Mouse (Mus musculus): ENCODE data around the gene Cat. TPM values are rescaled to one million over a fixed set of nuclear protein-coding genes. Genes with fewer than 3 reads are reported as not detected.

Gene Cat
- polyA plus RNA-seq, 1 experiment from 2014 or later, result 73.5 TPM

- WGBS, result 26% methylated on average over 8 of the region's 8 CpGs
- H3K27ac ChIP-seq, result 0 out of 2 replicates have a peak overlapping the region, but pooled peaks have one; percentile 29
Observed at GRCm38 (mm10) chr2:103432695-103433275, 52.2 kb downstream of the Cat start.

DNA sequence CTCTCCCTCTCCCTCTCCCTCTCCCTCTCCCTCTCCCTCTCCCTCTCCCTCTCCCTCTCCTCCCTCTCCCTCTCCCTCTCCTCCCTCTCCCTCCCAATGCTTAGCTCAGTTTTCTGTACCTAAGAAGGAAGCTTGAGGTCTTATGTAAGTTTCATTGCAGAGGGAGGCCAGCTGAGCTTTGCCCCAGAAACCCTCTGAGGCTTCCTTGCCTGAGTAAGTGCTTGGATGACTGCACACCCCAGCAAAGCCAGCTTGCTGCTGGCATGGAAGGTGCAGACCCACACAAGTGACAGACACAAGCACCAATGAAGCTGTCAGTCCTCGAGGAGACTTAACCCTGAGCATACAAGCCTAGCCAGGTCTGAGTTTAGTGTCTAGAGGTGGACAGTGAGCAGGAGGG is 54.2 kb downstream of the Cat start:
- WGBS, result 27% methylated on average over 1 of the region's 1 CpGs
- H3K4me1 ChIP-seq (replicated peaks), result peaks cover 7% of the 10 kb centered on the region
- no peaks in the 10 kb centered on the region for H3K9me3 ChIP-seq (replicated peaks)
- no peak overlapping the region for H3K4me2 ChIP-seq
- no peak for ATAC-seq (replicated peaks; ENCODE audit: insufficient number of reproducible peaks, insufficient read depth, low FRiP score, low read depth)
- no peak overlapping the region for H3K27ac ChIP-seq
- no peaks in the 10 kb centered on the region; the same call in 1 of the 2 replicates for H3K27me3 ChIP-seq
- H3K36me3 ChIP-seq, result no peaks in the 10 kb centered on the region
- no peak overlapping the region for H3K4me3 ChIP-seq
- H3K9ac ChIP-seq, result no peak overlapping the region

More at GRCm38 (mm10) chr2:103432695-103433275, 52.2 kb downstream of the Cat start:
- Histone ChIP-seq H3K9me3 (replicated peaks) (no peaks in the 10 kb centered on the region), H3K4me2 (no peak overlapping the region), H3K9ac (no peak overlapping the region), H3K4me3 (no peak overlapping the region), H3K36me3 (no peaks in the 10 kb centered on the region), H3K4me1 (replicated peaks) (peaks cover 14% of the 10 kb centered on the region), H3K27me3 (no peaks in the 10 kb centered on the region; the same call in 1 of the 2 replicates)
- no peak; the same call in 1 of the 2 replicates for ATAC-seq (replicated peaks; ENCODE audit: insufficient number of reproducible peaks, insufficient read depth, low FRiP score, low read depth)

- no peaks in the 10 kb centered on the region for H3K36me3 ChIP-seq
- no peak overlapping the region for H3K4me2 ChIP-seq
- 82% methylated on average over 3 of the region's 3 CpGs for WGBS
- no peak overlapping the region for H3K27ac ChIP-seq
- peaks cover 13% of the 10 kb centered on the region for H3K4me1 ChIP-seq (replicated peaks)
- H3K9me3 ChIP-seq (replicated peaks), result no peaks in the 10 kb centered on the region
- no peak for ATAC-seq (replicated peaks; ENCODE audit: insufficient number of reproducible peaks, insufficient read depth, low FRiP score, low read depth)
- no peaks in the 10 kb centered on the region; the same call in 1 of the 2 replicates for H3K27me3 ChIP-seq
- H3K4me3 ChIP-seq, result no peak overlapping the region
- no peak overlapping the region for H3K9ac ChIP-seq
Observed at GRCm38 (mm10) chr2:103428356-103428755, 56.6 kb downstream of the Cat start.

GRCm38 (mm10) chr2:103425456-103426063 is 59.4 kb downstream of the Cat start:
- Histone ChIP-seq H3K4me2 (no peak overlapping the region), H3K9me3 (replicated peaks) (no peaks in the 10 kb centered on the region), H3K27ac (no peak overlapping the region), H3K4me3 (no peak overlapping the region), H3K4me1 (replicated peaks) (peaks cover 6% of the 10 kb centered on the region; the same call in 1 of the 2 replicates), H3K9ac (no peak overlapping the region), H3K36me3 (no peaks in the 10 kb centered on the region), H3K27me3 (no peaks in the 10 kb centered on the region; the same call in 1 of the 2 replicates)
- no peak for ATAC-seq (replicated peaks; ENCODE audit: insufficient number of reproducible peaks, insufficient read depth, low FRiP score, low read depth)
- 65% methylated on average over 11 of the region's 11 CpGs for WGBS

- no peak overlapping the region for H3K27ac ChIP-seq
- WGBS, result 24% methylated on average over 12 of the region's 12 CpGs
- 0 out of 2 replicates have a peak overlapping the region, but pooled peaks have one; percentile 12 for H3K4me2 ChIP-seq
- H3K9ac ChIP-seq, result no peak overlapping the region
- no peak for ATAC-seq (replicated peaks; ENCODE audit: insufficient number of reproducible peaks, insufficient read depth, low FRiP score, low read depth)
- peaks cover 6% of the 10 kb centered on the region; the same call in 1 of the 2 replicates for H3K4me1 ChIP-seq (replicated peaks)
- no peak overlapping the region for H3K4me3 ChIP-seq
- no peaks in the 10 kb centered on the region for H3K36me3 ChIP-seq
- H3K27me3 ChIP-seq, result no peaks in the 10 kb centered on the region; the same call in 1 of the 2 replicates
- H3K9me3 ChIP-seq (replicated peaks), result no peaks in the 10 kb centered on the region
Observed at GRCm38 (mm10) chr2:103424349-103425026, 60.5 kb downstream of the Cat start.

GRCm38 (mm10) chr2:103423884-103424283 is 61.1 kb downstream of the Cat start:
- Histone ChIP-seq H3K9ac (no peak overlapping the region), H3K36me3 (no peaks in the 10 kb centered on the region), H3K4me3 (no peak overlapping the region), H3K27ac (no peak overlapping the region), H3K4me2 (0 out of 2 replicates have a peak overlapping the region, but pooled peaks have one; percentile 12), H3K9me3 (replicated peaks) (no peaks in the 10 kb centered on the region), H3K4me1 (replicated peaks) (peaks cover 6% of the 10 kb centered on the region; the same call in 1 of the 2 replicates), H3K27me3 (no peaks in the 10 kb centered on the region; the same call in 1 of the 2 replicates)
- ATAC-seq (replicated peaks; ENCODE audit: insufficient number of reproducible peaks, insufficient read depth, low FRiP score, low read depth), result no peak
- 76% methylated on average over 12 of the region's 12 CpGs for WGBS

- Histone ChIP-seq H3K9me3 (replicated peaks) (no peaks in the 10 kb centered on the region), H3K27ac (no peak overlapping the region), H3K27me3 (no peaks in the 10 kb centered on the region), H3K4me1 (replicated peaks) (peaks cover 6% of the 10 kb centered on the region; the same call in 1 of the 2 replicates), H3K4me2 (no peak overlapping the region), H3K4me3 (no peak overlapping the region), H3K36me3 (no peaks in the 10 kb centered on the region), H3K9ac (no peak overlapping the region)
- WGBS, result 48% methylated on average over 15 of the region's 15 CpGs
- ATAC-seq (replicated peaks; ENCODE audit: insufficient number of reproducible peaks, insufficient read depth, low FRiP score, low read depth), result no peak
Observed at GRCm38 (mm10) chr2:103420650-103421507, 64.1 kb downstream of the Cat start.

DNA sequence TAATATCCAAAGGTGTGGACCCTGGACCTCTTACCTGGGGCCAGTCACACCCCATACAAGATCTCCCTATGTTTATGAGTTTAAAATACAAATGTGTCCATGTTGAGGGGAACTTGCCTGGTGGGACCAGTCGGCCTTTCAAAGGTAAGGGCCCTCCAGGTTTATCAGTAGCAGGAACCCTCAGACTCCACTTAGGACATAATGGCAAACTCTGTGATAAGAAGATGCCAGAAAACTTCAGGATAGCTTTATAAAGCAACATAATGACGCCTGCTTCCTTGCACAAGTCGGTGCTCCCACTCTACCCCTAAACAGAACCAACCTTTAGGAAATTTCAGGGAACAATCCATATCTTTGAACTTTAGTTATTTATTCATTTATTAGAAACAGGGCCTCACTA is 69.2 kb downstream of the Cat start:
- no peak for ATAC-seq (replicated peaks; ENCODE audit: insufficient number of reproducible peaks, insufficient read depth, low FRiP score, low read depth)
- H3K4me2 ChIP-seq, result no peak overlapping the region
- H3K9ac ChIP-seq, result no peak overlapping the region
- no peak overlapping the region for H3K4me3 ChIP-seq
- H3K27ac ChIP-seq, result no peak overlapping the region
- no peaks in the 10 kb centered on the region for H3K4me1 ChIP-seq (replicated peaks)
- H3K36me3 ChIP-seq, result no peaks in the 10 kb centered on the region
- H3K27me3 ChIP-seq, result no peaks in the 10 kb centered on the region
- no peaks in the 10 kb centered on the region for H3K9me3 ChIP-seq (replicated peaks)
- 42% methylated on average over 3 of the region's 3 CpGs for WGBS

GRCm38 (mm10) chr2:103413381-103413780 is 71.6 kb downstream of the Cat start:
- 58% methylated on average over 5 of the region's 5 CpGs for WGBS
- Histone ChIP-seq H3K27me3 (no peaks in the 10 kb centered on the region), H3K4me1 (replicated peaks) (no peaks in the 10 kb centered on the region), H3K9me3 (replicated peaks) (no peaks in the 10 kb centered on the region), H3K36me3 (no peaks in the 10 kb centered on the region), H3K9ac (no peak overlapping the region), H3K27ac (no peak overlapping the region), H3K4me2 (no peak overlapping the region), H3K4me3 (no peak overlapping the region)
- no peak for ATAC-seq (replicated peaks; ENCODE audit: insufficient number of reproducible peaks, insufficient read depth, low FRiP score, low read depth)

DNA sequence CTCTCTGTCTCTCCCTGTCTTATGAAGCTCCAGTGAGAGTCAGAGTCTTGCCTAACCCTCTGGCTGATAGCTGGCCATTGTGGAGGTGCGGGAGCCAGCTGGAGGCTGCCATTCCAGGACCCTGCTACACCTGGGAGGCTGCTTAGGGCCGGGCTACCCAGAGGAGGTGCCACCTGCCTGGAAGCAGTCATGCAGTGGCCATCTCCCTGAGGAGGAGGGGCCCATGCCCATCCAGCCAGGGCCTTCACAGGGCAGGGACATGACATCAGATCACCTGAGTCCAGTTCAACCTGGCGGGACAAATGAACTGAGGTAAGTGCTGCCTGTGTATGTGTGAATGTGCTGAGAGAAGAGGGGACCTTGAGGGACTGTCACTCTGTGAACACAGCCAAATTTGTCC is 73.1 kb downstream of the Cat start:
- Histone ChIP-seq H3K9me3 (replicated peaks) (no peaks in the 10 kb centered on the region), H3K36me3 (no peaks in the 10 kb centered on the region), H3K4me2 (no peak overlapping the region), H3K9ac (no peak overlapping the region), H3K27ac (no peak overlapping the region), H3K4me1 (replicated peaks) (no peaks in the 10 kb centered on the region), H3K4me3 (no peak overlapping the region), H3K27me3 (no peaks in the 10 kb centered on the region)
- ATAC-seq (replicated peaks; ENCODE audit: insufficient number of reproducible peaks, insufficient read depth, low FRiP score, low read depth), result no peak; the same call in 1 of the 2 replicates
- WGBS, result 81% methylated on average over 3 of the region's 3 CpGs

DNA sequence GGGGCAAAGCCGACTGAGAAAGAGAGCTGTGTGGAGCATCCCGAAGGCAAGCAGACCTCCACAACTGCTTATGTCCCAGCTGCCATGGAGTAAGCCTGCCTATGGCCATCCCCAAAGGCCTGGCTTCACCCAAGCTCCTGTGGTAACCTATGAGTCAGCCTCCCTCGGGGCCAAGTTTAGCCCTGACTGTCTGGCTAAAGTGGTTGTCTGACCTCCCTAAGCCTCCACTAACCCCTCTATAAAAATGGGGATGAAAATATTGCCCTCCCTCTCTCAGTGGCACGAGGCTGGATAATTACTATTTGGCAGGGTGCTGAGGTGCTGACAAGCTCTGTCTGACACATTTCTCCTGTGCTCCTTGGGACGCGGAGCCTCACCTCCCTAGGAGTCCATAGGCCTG is 73.6 kb downstream of the Cat start, which contains the start of gene Elf5:
Gene Elf5, plus strand, starts transcription at position 341 of the 400 bp plus-strand sequence.
- Histone ChIP-seq H3K9me3 (replicated peaks) (no peaks in the 10 kb centered on the region), H3K4me2 (no peak within 1 kb of the TSS), H3K9ac (no peak within 1 kb of the TSS), H3K27me3 (no peaks in the 10 kb centered on the region), H3K4me3 (no peak within 1 kb of the TSS), H3K36me3 (no peaks in the 10 kb centered on the region), H3K27ac (no peak within 1 kb of the TSS), H3K4me1 (replicated peaks) (no peaks in the 10 kb centered on the region)
- WGBS, result 64% methylated on average over 6 of the region's 6 CpGs
- ATAC-seq (replicated peaks; ENCODE audit: insufficient number of reproducible peaks, insufficient read depth, low FRiP score, low read depth), result no peak
